Mouse (Mus musculus): ENCODE data around the gene Bcl2l12. TPM values are rescaled to one million over a fixed set of nuclear protein-coding genes. Genes with fewer than 3 reads are reported as not detected.

Bcl2l12 gene
- polyA plus RNA-seq, 1 experiment from 2014 or later: 7.0 TPM

DNA sequence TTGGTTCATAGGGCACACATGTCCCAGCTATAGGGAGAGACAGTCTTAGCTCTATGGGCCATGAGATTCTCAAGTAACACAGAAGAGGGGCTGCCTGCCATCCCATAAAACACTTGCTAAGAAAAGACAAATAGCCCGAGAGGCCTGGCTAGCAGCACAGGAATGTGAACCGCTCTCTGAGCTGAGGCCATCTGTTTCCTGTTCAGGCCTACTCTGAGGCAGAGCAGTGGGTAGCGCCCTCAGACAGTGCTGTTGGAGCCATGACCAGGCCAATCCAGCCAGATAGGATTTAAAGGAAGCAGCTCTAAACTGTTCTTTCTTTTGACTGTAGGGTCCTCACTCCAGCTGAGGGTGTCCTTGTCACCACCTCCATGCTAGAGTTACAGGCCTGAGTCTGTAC lies 6.0 kb upstream of the Bcl2l12 start:
- Histone ChIP-seq H3K4me2 (ENCODE audit: low read length) (no peak overlapping the region), H3K27ac (ENCODE audit: low read length) (no peak overlapping the region), H3K27me3 (ENCODE audit: control insufficient read depth, insufficient read depth, low read depth, low read length) (no peaks in the 10 kb centered on the region), H3K36me3 (ENCODE audit: control insufficient read depth, insufficient read depth, low read length) (peaks cover 69% of the 10 kb centered on the region), H3K9me3 (replicated peaks; ENCODE audit: control insufficient read depth, low read length, poor library complexity, severe bottlenecking) (no peaks in the 10 kb centered on the region), H3K4me3 (ENCODE audit: low read depth, low read length) (no peak overlapping the region), H3K9ac (ENCODE audit: low read depth, low read length) (no peak overlapping the region), H3K4me1 (ENCODE audit: control insufficient read depth, insufficient read depth, low read length) (peaks cover under 1% of the 10 kb centered on the region; the same call in 1 of the 2 replicates)
- WGBS: 85% methylated on average over 3 of the region's 3 CpGs
- no peak for ATAC-seq

DNA sequence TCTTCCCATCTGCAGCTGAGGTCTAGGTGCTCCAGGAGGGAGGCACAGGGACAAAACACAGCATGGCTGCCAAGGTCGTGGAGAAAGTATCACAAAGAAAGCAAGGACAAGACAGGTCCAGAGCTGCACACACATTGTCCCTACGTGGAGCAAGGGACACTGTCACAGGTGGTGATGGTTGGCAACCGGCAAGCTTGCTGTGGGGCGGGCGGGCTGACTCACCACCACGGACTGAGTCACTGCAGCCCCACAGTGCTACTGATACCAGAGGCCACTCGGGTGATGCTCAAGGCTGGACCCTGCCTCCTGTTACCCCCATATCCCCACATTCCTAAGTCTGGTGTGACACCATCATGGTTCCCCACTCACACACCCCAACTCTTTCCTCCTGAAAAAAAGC lies 3.9 kb upstream of the Bcl2l12 start:
- Histone ChIP-seq H3K27me3 (ENCODE audit: control insufficient read depth, insufficient read depth, low read depth, low read length) (no peaks in the 10 kb centered on the region), H3K4me2 (ENCODE audit: low read length) (no peak overlapping the region), H3K9me3 (replicated peaks; ENCODE audit: control insufficient read depth, low read length, poor library complexity, severe bottlenecking) (no peaks in the 10 kb centered on the region), H3K27ac (ENCODE audit: low read length) (no peak overlapping the region), H3K4me3 (ENCODE audit: low read depth, low read length) (no peak overlapping the region), H3K4me1 (ENCODE audit: control insufficient read depth, insufficient read depth, low read length) (peaks cover 14% of the 10 kb centered on the region), H3K9ac (ENCODE audit: low read depth, low read length) (no peak overlapping the region), H3K36me3 (ENCODE audit: control insufficient read depth, insufficient read depth, low read length) (peaks cover 54% of the 10 kb centered on the region)
- WGBS: 94% methylated on average over 7 of the region's 7 CpGs
- ATAC-seq: no peak

- Histone ChIP-seq H3K9me3 (replicated peaks; ENCODE audit: control insufficient read depth, low read length, poor library complexity, severe bottlenecking) (no peaks in the 10 kb centered on the region), H3K27ac (ENCODE audit: low read length) (no peak overlapping the region), H3K27me3 (ENCODE audit: control insufficient read depth, insufficient read depth, low read depth, low read length) (no peaks in the 10 kb centered on the region), H3K4me3 (ENCODE audit: low read depth, low read length) (no peak overlapping the region), H3K9ac (ENCODE audit: low read depth, low read length) (no peak overlapping the region), H3K4me1 (ENCODE audit: control insufficient read depth, insufficient read depth, low read length) (peaks cover 19% of the 10 kb centered on the region), H3K4me2 (ENCODE audit: low read length) (no peak overlapping the region), H3K36me3 (ENCODE audit: control insufficient read depth, insufficient read depth, low read length) (peaks cover 36% of the 10 kb centered on the region)
- ATAC-seq: no peak
- WGBS: 87% methylated on average over 21 of the region's 21 CpGs
These were observed 2.1 kb upstream of the Bcl2l12 start for GRCm38 (mm10) chr7:45000539-45001114.

DNA sequence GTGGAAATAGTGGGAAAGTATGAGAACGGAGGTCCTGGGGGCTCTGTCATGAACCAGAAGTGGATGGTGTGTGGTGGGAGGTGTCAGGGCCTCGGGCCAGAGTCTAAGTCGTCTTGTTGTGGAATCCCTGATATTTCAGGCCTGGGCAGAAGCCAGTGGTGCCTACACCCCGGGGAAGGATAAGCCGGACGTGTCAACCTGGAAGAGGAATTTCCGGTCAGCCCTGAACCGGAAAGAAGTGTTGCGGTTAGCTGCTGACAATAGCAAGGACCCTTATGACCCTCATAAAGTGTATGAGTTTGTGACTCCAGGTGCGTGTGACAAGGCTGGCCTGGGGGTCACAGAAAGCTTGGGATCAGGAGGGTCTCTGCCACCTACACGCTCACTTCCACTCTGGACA lies 1.2 kb upstream of the Bcl2l12 start:
- Histone ChIP-seq H3K27me3 (ENCODE audit: control insufficient read depth, insufficient read depth, low read depth, low read length) (no peaks in the 10 kb centered on the region), H3K36me3 (ENCODE audit: control insufficient read depth, insufficient read depth, low read length) (peaks cover 30% of the 10 kb centered on the region), H3K4me1 (ENCODE audit: control insufficient read depth, insufficient read depth, low read length) (peaks cover 19% of the 10 kb centered on the region), H3K9ac (ENCODE audit: low read depth, low read length) (no peak overlapping the region), H3K9me3 (replicated peaks; ENCODE audit: control insufficient read depth, low read length, poor library complexity, severe bottlenecking) (no peaks in the 10 kb centered on the region), H3K4me2 (ENCODE audit: low read length) (no peak overlapping the region), H3K27ac (ENCODE audit: low read length) (no peak overlapping the region), H3K4me3 (ENCODE audit: low read depth, low read length) (no peak overlapping the region)
- WGBS: 88% methylated on average over 11 of the region's 11 CpGs
- ATAC-seq: no peak

DNA sequence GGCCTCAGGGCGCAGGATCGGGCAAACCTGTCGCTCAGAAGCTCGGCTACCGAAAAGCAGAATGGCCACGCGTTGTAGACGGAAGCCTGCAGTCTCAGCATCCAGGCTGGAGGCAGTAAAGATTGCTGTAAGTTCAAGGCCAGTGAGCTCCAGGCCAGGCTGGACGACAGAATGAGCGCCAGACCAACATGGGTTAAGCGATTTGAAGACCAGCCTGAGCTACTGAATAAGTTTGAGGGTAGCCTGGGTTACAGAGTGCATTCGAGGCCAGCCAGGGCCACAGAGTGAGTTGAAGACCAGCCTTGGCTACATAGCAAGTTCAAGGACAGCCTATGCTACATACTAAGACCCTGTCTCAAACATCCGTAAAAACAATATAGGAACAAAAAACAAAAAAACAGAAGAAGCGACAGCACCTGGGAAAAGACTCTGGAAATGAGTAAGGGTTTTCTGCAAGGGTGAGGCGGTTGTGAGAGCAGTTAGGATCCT lies 528 bp downstream of the Bcl2l12 start:
- peak overlapping the region; percentile 90 for H3K4me2 ChIP-seq (ENCODE audit: low read length)
- H3K4me1 ChIP-seq (ENCODE audit: control insufficient read depth, insufficient read depth, low read length): peaks cover 19% of the 10 kb centered on the region
- WGBS: 4% methylated on average over 15 of the region's 15 CpGs
- peak overlapping the region; percentile 78 for H3K27ac ChIP-seq (ENCODE audit: low read length)
- H3K9me3 ChIP-seq (replicated peaks; ENCODE audit: control insufficient read depth, low read length, poor library complexity, severe bottlenecking): no peaks in the 10 kb centered on the region
- H3K27me3 ChIP-seq (ENCODE audit: control insufficient read depth, insufficient read depth, low read depth, low read length): no peaks in the 10 kb centered on the region
- peak overlapping the region; percentile 64 for H3K4me3 ChIP-seq (ENCODE audit: low read depth, low read length)
- H3K9ac ChIP-seq (ENCODE audit: low read depth, low read length): peak overlapping the region; percentile 82
- peak; percentile 4; the same call in 1 of the 2 replicates for ATAC-seq
- peaks cover 19% of the 10 kb centered on the region for H3K36me3 ChIP-seq (ENCODE audit: control insufficient read depth, insufficient read depth, low read length)

GRCm38 (mm10) chr7:44997231-44997939 lies 1.1 kb downstream of the Bcl2l12 start, which contains the start of gene Irf3:
Gene Irf3, plus strand, starts transcription at chr7:44997648.
- Histone ChIP-seq H3K4me3 (ENCODE audit: low read depth, low read length) (peak within 1 kb of the TSS; percentile 64), H3K9me3 (replicated peaks; ENCODE audit: control insufficient read depth, low read length, poor library complexity, severe bottlenecking) (no peaks in the 10 kb centered on the region), H3K27ac (ENCODE audit: low read length) (peak within 1 kb of the TSS; percentile 78), H3K9ac (ENCODE audit: low read depth, low read length) (peak within 1 kb of the TSS; percentile 82), H3K27me3 (ENCODE audit: control insufficient read depth, insufficient read depth, low read depth, low read length) (no peaks in the 10 kb centered on the region), H3K4me1 (ENCODE audit: control insufficient read depth, insufficient read depth, low read length) (peaks cover 19% of the 10 kb centered on the region), H3K4me2 (ENCODE audit: low read length) (peak within 1 kb of the TSS; percentile 90), H3K36me3 (ENCODE audit: control insufficient read depth, insufficient read depth, low read length) (peaks cover 16% of the 10 kb centered on the region)
- peak; percentile 89 for ATAC-seq
- WGBS: under 1% methylated on average over 41 of the region's 43 CpGs

DNA sequence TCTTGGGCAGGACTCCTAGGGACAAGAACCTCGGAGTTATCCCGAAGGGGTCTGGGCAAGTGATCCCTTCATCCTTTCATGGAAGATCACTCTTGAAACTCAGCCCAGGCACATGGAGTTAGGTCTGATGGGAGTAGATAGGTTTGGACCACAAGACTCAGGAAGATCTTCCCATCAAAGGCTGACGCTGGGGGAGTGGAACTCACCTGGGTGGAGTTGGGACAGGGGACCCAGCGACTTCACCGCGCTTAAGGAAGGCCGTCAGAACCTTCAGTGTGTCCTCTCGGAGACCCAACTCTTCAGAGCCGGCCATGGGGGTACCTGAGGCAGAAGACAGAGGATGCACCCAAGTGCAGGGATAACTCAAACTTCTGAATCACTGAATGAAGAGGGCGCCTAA lies 1.8 kb downstream of the Bcl2l12 start:
- H3K27me3 ChIP-seq (ENCODE audit: control insufficient read depth, insufficient read depth, low read depth, low read length): no peaks in the 10 kb centered on the region
- H3K4me2 ChIP-seq (ENCODE audit: low read length): peak overlapping the region; percentile 90
- peak overlapping the region; percentile 64 for H3K4me3 ChIP-seq (ENCODE audit: low read depth, low read length)
- H3K4me1 ChIP-seq (ENCODE audit: control insufficient read depth, insufficient read depth, low read length): peaks cover 19% of the 10 kb centered on the region
- H3K36me3 ChIP-seq (ENCODE audit: control insufficient read depth, insufficient read depth, low read length): peaks cover 9% of the 10 kb centered on the region
- H3K9me3 ChIP-seq (replicated peaks; ENCODE audit: control insufficient read depth, low read length, poor library complexity, severe bottlenecking): no peaks in the 10 kb centered on the region
- ATAC-seq: no peak
- no peak overlapping the region for H3K27ac ChIP-seq (ENCODE audit: low read length)
- H3K9ac ChIP-seq (ENCODE audit: low read depth, low read length): 0 out of 2 replicates have a peak overlapping the region, but pooled peaks have one; percentile 23
- WGBS: 13% methylated on average over 10 of the region's 10 CpGs

DNA sequence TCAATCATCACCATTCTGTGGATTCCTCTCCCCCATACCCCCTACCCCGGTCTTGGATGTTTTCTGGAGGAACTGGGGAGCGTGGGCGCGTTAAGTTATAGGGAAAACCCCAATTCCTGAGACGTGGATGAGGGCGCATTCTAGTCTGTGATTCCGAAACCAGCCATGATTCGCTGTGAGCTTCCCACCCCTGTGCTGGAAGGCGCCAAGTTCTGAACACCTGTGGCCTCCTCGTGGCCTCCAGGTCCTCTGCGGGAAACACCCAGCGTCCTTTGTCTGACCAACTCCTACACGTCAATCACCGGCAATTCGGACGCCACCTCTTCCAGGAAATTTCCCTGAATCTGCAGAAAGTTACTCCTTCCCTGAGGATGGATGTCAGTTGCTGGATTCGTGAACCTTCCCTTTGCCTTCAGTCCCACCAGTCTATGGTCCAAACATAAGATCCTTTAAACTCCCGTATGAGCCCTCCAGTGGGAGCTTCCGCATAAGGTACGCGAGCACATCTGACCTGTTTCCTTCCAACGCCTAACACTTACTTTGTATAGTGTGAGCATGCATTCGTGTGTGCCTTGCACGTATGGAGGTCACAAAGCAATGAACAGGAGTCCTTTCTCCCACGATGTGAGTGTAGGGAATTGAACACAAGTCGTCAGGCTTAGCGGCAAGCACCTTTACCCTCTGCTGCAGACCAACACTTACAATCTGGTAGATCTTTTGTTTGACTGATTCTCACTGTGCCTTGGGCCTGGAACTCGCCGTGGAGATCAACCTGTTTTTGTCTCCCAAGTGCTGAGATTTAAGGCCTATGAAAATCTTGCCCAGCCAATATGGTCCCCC lies 11.4 kb downstream of the Bcl2l12 start:
- H3K27me3 ChIP-seq (ENCODE audit: control insufficient read depth, insufficient read depth, low read depth, low read length): no peaks in the 10 kb centered on the region
- H3K9me3 ChIP-seq (replicated peaks; ENCODE audit: control insufficient read depth, low read length, poor library complexity, severe bottlenecking): no peaks in the 10 kb centered on the region
- peak overlapping the region; percentile 74 for H3K4me2 ChIP-seq (ENCODE audit: low read length)
- H3K4me3 ChIP-seq (ENCODE audit: low read depth, low read length): peak overlapping the region; percentile 63
- H3K27ac ChIP-seq (ENCODE audit: low read length): peak overlapping the region; percentile 91
- H3K4me1 ChIP-seq (ENCODE audit: control insufficient read depth, insufficient read depth, low read length): peaks cover 34% of the 10 kb centered on the region
- H3K36me3 ChIP-seq (ENCODE audit: control insufficient read depth, insufficient read depth, low read length): no peaks in the 10 kb centered on the region
- 1% methylated on average over 29 of the region's 29 CpGs for WGBS
- peak; percentile 29 for ATAC-seq
- peak overlapping the region; percentile 78 for H3K9ac ChIP-seq (ENCODE audit: low read depth, low read length)

Data from midbrain, embryonic 16.5 days (tissue).